Mouse (Mus musculus) ES-Bruce4 (cell line): Measurements from ENCODE around the gene Dram2.

Experiments
- CTCF ChIP-seq: IDR thresholded peaks from one replicate; pipeline ENCODE4 v1.8.1; 2011; ENCODE audit warnings: low read depth, low read length
- POLR2A ChIP-seq: IDR thresholded peaks from one replicate; pipeline ENCODE4 v1.8.1; 2011; ENCODE audit warnings: low read length; ENCODE audit not compliant: insufficient read depth

DNA sequence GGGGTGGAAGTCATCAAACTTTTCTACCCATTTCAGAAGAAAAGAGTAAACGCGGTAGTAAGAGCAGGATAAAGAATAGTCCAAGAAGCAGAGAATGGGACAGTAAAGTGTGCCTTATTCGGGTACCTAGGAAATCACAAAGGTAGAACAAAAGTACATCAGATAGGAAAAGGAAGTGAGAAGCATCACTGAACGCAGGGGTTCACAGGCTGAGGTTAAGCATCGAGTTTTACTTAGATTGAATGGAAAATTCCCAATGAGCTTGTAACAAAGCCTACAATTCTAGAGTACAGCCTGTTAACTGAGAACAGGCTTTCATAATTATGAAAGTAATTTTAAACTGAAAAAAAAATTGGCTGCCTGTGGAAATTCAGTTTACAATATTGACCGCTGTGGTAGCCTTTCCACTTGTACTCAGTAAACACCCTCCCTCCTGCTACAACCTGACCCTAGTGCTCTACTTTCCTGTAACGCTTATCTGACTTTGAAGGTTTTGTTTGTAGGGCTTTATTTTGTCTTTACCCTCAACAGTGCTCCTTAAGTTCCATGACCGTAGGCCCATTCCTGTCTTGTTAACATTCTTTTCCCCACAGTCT lies 2.8 kb upstream of the Dram2 start:
- TF ChIP-seq CTCF (no peak), POLR2A (no peak)
